Comparison of ENCODE assay signal across 30 mouse cellular contexts in genomic region chr4:71369276-71369675, GRCm38 (mm10).
"Had no signal": no experiment of that assay in that cellular context is flagged by ENCODE, and none has a peak within 500 bp of the region (broad histone marks: within the 10 kb centered on the region; RNA-seq: fewer than 3 reads in every experiment).

No protein-coding gene starts in this region.

- H3K27ac ChIP-seq: heart, embryonic 13.5 days; heart, embryonic 15.5 days; hindbrain, embryonic 10.5 days; hindbrain, embryonic 12.5 days; hindbrain, embryonic 13.5 days; hindbrain, embryonic 14.5 days; hindbrain, embryonic 15.5 days; hindbrain, postnatal 0 days; intestine, embryonic 15.5 days; kidney, embryonic 15.5 days; kidney, postnatal 0 days; layer of hippocampus, adult 2 months; left cerebral cortex, adult 2 months had no signal

- H3K4me3 ChIP-seq: heart, embryonic 12.5 days; heart, embryonic 13.5 days; heart, embryonic 15.5 days; hindbrain, embryonic 10.5 days; hindbrain, embryonic 12.5 days; hindbrain, embryonic 13.5 days; hindbrain, embryonic 15.5 days; intestine, embryonic 15.5 days; kidney, embryonic 15.5 days; layer of hippocampus, adult 2 months; left cerebral cortex, adult 2 months had no signal

- H3K27me3 ChIP-seq: heart, embryonic 12.5 days; heart, embryonic 13.5 days; heart, embryonic 15.5 days; hindbrain, embryonic 12.5 days; hindbrain, embryonic 13.5 days; hindbrain, embryonic 15.5 days; intestine, embryonic 15.5 days; kidney, embryonic 15.5 days had no signal

- DNase-seq: heart, postnatal 10 days; heart, postnatal 14 days; heart, postnatal 36 days; heart, postnatal 4 days; kidney, adult 11 months; kidney, adult 18-20 months; kidney, adult 2 months; kidney, adult 8-10 months; kidney, adult 9 months; kidney, postnatal 10 days; kidney, postnatal 14 days; kidney, postnatal 25 days; kidney, postnatal 36 days; kidney, postnatal 4 days; layer of hippocampus, adult 9-11 months; layer of hippocampus, postnatal 36 days had no signal

- H3K4me1 ChIP-seq: heart, embryonic 12.5 days; heart, embryonic 13.5 days; heart, embryonic 15.5 days; hindbrain, embryonic 10.5 days; hindbrain, embryonic 12.5 days; hindbrain, embryonic 13.5 days; hindbrain, embryonic 15.5 days; intestine, embryonic 15.5 days; kidney, embryonic 15.5 days had no signal
